Mouse (Mus musculus) lung, embryonic 15.5 days (tissue): ENCODE data around the gene Tnfaip8l1. TPM values are rescaled to one million over a fixed set of nuclear protein-coding genes. Genes with fewer than 3 reads are reported as not detected.
A peak's percentile ranks its signal among the peaks of the same experiment; 100 is the strongest.

Source experiments
- ATAC-seq: fragments of 200-750 bp; cut with Nextera tagmentation; 2 replicates; pipeline ENCODE4 v1.8.0; 2017; ENCODE audit warnings: moderate number of reproducible peaks, borderline replicate concordance; ENCODE audit not compliant: low FRiP score, low TSS enrichment; ENCODE audit errors: extremely low read depth
- H3K27ac ChIP-seq: fragments of 300-500 bp; sonication (generic); 2 replicates; pipeline ENCODE4 v1.5.1; 2015; ENCODE audit warnings: moderate library complexity, mild to moderate bottlenecking, inconsistent platforms
- H3K27me3 ChIP-seq: fragments of 300-500 bp; sonication (generic); 2 replicates; pipeline ENCODE4 v1.6.1; 2015; ENCODE audit warnings: inconsistent platforms
- H3K36me3 ChIP-seq: fragments of 300-500 bp; sonication (generic); 2 replicates; pipeline ENCODE4 v1.6.1; 2015; ENCODE audit warnings: inconsistent platforms
- H3K4me1 ChIP-seq: fragments of 300-500 bp; sonication (generic); 2 replicates; pipeline ENCODE4 v1.6.1; 2015; ENCODE audit warnings: inconsistent platforms
- H3K4me2 ChIP-seq: fragments of 300-500 bp; sonication (generic); 2 replicates; pipeline ENCODE4 v1.6.1; 2015; ENCODE audit warnings: inconsistent platforms, mild to moderate bottlenecking, moderate library complexity
- H3K4me3 ChIP-seq: fragments of 300-500 bp; sonication (generic); 2 replicates; pipeline ENCODE4 v1.5.1; 2015; ENCODE audit warnings: mild to moderate bottlenecking, inconsistent platforms
- H3K9ac ChIP-seq: fragments of 300-500 bp; sonication (generic); 2 replicates; pipeline ENCODE4 v1.6.1; 2015; ENCODE audit warnings: inconsistent platforms
- H3K9me3 ChIP-seq: fragments of 300-500 bp; sonication (generic); 2 replicates; pipeline ENCODE4 v1.6.1; 2016; ENCODE audit warnings: inconsistent platforms
- WGBS: fragments of 180-500 bp; shearing (Covaris S2); methylation state at CpG from one replicate; pipeline ENCODE4 v1.1.7; 2015; 5-methylcytosine and 5-hydroxymethylcytosine counted together
- microRNA-seq: library from miRNA; unstranded; fragments of <30 nt; microRNA quantifications from one replicate; pipeline ENCODE4, GENCODE M21; 2016
- polyA plus RNA-seq: library from polyadenylated mRNA; unstranded; fragments of >200 nt; fragmentation: Nextera tagmentation; extraction: Ambion mirVana; gene quantifications from 2 replicates; pipeline ENCODE4 v1.2.1, GENCODE M21; 2015

The Tnfaip8l1 gene
- polyA plus RNA-seq, 1 experiment from 2014 or later: 18.3 TPM

GRCm38 (mm10) chr17:56211090-56211489 lies 48.8 kb downstream of the Tnfaip8l1 start:
- H3K36me3 ChIP-seq: peaks cover 51% of the 10 kb centered on the region
- 51% methylated on average over 2 of the region's 2 CpGs for WGBS
- no peak for ATAC-seq
- H3K27me3 ChIP-seq: no peaks in the 10 kb centered on the region
- peaks cover 13% of the 10 kb centered on the region for H3K4me1 ChIP-seq
- no peak overlapping the region for H3K9ac ChIP-seq
- no peak overlapping the region for H3K27ac ChIP-seq
- no peaks in the 10 kb centered on the region for H3K9me3 ChIP-seq
- H3K4me3 ChIP-seq: no peak overlapping the region
- H3K4me2 ChIP-seq: no peak overlapping the region

- 22% methylated on average over 6 of the region's 6 CpGs for WGBS
Measured at GRCm38 (mm10) chr17:56212676-56213075, 50.4 kb downstream of the Tnfaip8l1 start.

GRCm38 (mm10) chr17:56214229-56214628 lies 52.0 kb downstream of the Tnfaip8l1 start:
- ATAC-seq: no peak
- Histone ChIP-seq H3K9me3 (no peaks in the 10 kb centered on the region), H3K9ac (no peak overlapping the region), H3K27me3 (no peaks in the 10 kb centered on the region), H3K36me3 (peaks cover 27% of the 10 kb centered on the region), H3K4me3 (no peak overlapping the region), H3K4me2 (no peak overlapping the region), H3K27ac (no peak overlapping the region), H3K4me1 (peaks cover 28% of the 10 kb centered on the region)
- 94% methylated on average over 1 of the region's 1 CpGs for WGBS

More at GRCm38 (mm10) chr17:56212676-56213075, 50.4 kb downstream of the Tnfaip8l1 start:
- Histone ChIP-seq H3K27me3 (no peaks in the 10 kb centered on the region), H3K9ac (no peak overlapping the region), H3K27ac (peak overlapping the region; percentile 42), H3K36me3 (peaks cover 42% of the 10 kb centered on the region), H3K4me1 (peaks cover 20% of the 10 kb centered on the region), H3K4me2 (no peak overlapping the region), H3K9me3 (no peaks in the 10 kb centered on the region), H3K4me3 (no peak overlapping the region)
- ATAC-seq: no peak

- 61% methylated on average over 13 of the region's 13 CpGs for WGBS
- Histone ChIP-seq H3K27ac (no peak overlapping the region), H3K4me3 (peak overlapping the region; percentile 87), H3K4me2 (peak overlapping the region; percentile 77), H3K9me3 (no peaks in the 10 kb centered on the region), H3K9ac (peak overlapping the region; percentile 86), H3K4me1 (peaks cover 28% of the 10 kb centered on the region), H3K36me3 (no peaks in the 10 kb centered on the region), H3K27me3 (no peaks in the 10 kb centered on the region)
- no peak for ATAC-seq
Measured at GRCm38 (mm10) chr17:56217670-56218069, 55.4 kb downstream of the Tnfaip8l1 start.

- no peaks in the 10 kb centered on the region for H3K9me3 ChIP-seq
- H3K4me3 ChIP-seq: peak within 1 kb of the TSS; percentile 87
- under 1% methylated on average over 78 of the region's 78 CpGs for WGBS
- peak within 1 kb of the TSS; percentile 86 for H3K9ac ChIP-seq
- H3K27ac ChIP-seq: peak within 1 kb of the TSS; percentile 90
- peak within 1 kb of the TSS; percentile 77 for H3K4me2 ChIP-seq
- ATAC-seq: peak; percentile 99
- no peaks in the 10 kb centered on the region for H3K36me3 ChIP-seq
- peaks cover 23% of the 10 kb centered on the region for H3K4me1 ChIP-seq
- H3K27me3 ChIP-seq: no peaks in the 10 kb centered on the region
Measured at GRCm38 (mm10) chr17:56218377-56219191, 56.3 kb downstream of the Tnfaip8l1 start, which contains the start of gene Dpp9. Dpp9 (minus strand) TSS chr17:56218905.

- H3K4me1 ChIP-seq: peaks cover 23% of the 10 kb centered on the region
- H3K27ac ChIP-seq: peak overlapping the region; percentile 90
- 35% methylated on average over 12 of the region's 12 CpGs for WGBS
- H3K9ac ChIP-seq: peak overlapping the region; percentile 86
- no peak for ATAC-seq
- H3K4me2 ChIP-seq: peak overlapping the region; percentile 77
- H3K27me3 ChIP-seq: no peaks in the 10 kb centered on the region
- H3K4me3 ChIP-seq: peak overlapping the region; percentile 87
- H3K36me3 ChIP-seq: no peaks in the 10 kb centered on the region
- no peaks in the 10 kb centered on the region for H3K9me3 ChIP-seq
Measured at GRCm38 (mm10) chr17:56219251-56219650, 57.0 kb downstream of the Tnfaip8l1 start.

- Histone ChIP-seq H3K9ac (no peak overlapping the region), H3K36me3 (no peaks in the 10 kb centered on the region), H3K4me3 (0 out of 2 replicates have a peak overlapping the region, but pooled peaks have one; percentile 87), H3K4me2 (peak overlapping the region; percentile 77), H3K27me3 (no peaks in the 10 kb centered on the region), H3K27ac (peak overlapping the region; percentile 90; the same call in 1 of the 2 replicates), H3K9me3 (no peaks in the 10 kb centered on the region), H3K4me1 (peaks cover 23% of the 10 kb centered on the region)
- 18% methylated on average over 3 of the region's 3 CpGs for WGBS
- no peak for ATAC-seq
Measured at GRCm38 (mm10) chr17:56219805-56220204, 57.5 kb downstream of the Tnfaip8l1 start.

Small RNA genes lying within 50 kb of the gene (microRNA-seq; reads per million reads assigned to microRNA genes)
- gene Gm44397: not detected

Other genes starting within 250 kb of the Tnfaip8l1 start
- 6.7 and 6.8 TPM in 2 replicates for gene Zfp119b, start 213.0 kb upstream of the Tnfaip8l1 start, polyA plus RNA-seq
- gene Ebi3, start 209.8 kb upstream of the Tnfaip8l1 start, polyA plus RNA-seq: 1.4 and 2.1 TPM in 2 replicates
- 26.4 and 28.3 TPM in 2 replicates for gene Yju2, start 203.4 kb upstream of the Tnfaip8l1 start, polyA plus RNA-seq
- gene Shd, start 192.0 kb upstream of the Tnfaip8l1 start, polyA plus RNA-seq: 6.7 and 8.3 TPM in 2 replicates
- 7.7 and 8.1 TPM in 2 replicates for gene Fsd1, start 176.0 kb upstream of the Tnfaip8l1 start, polyA plus RNA-seq
- gene Stap2, start 156.9 kb upstream of the Tnfaip8l1 start, polyA plus RNA-seq: 17.4 and 18.3 TPM in 2 replicates
- gene Mpnd, start 156.8 kb upstream of the Tnfaip8l1 start, polyA plus RNA-seq: 103 and 116 TPM in 2 replicates
- 169 and 174 TPM in 2 replicates for gene Sh3gl1, start 125.8 kb upstream of the Tnfaip8l1 start, polyA plus RNA-seq
- 31.4 and 32.4 TPM in 2 replicates for gene Chaf1a, start 122.0 kb upstream of the Tnfaip8l1 start, polyA plus RNA-seq
- gene Ubxn6, start 87.4 kb upstream of the Tnfaip8l1 start, polyA plus RNA-seq: 37.5 and 41.3 TPM in 2 replicates
- gene Hdgfl2, start 82.8 kb upstream of the Tnfaip8l1 start, polyA plus RNA-seq: 111 and 119 TPM in 2 replicates
- gene Plin4, start 52.7 kb upstream of the Tnfaip8l1 start, polyA plus RNA-seq: 0.10 and 0.19 TPM in 2 replicates
- 0.95 and 1.2 TPM in 2 replicates for gene Plin5, start 44.9 kb upstream of the Tnfaip8l1 start, polyA plus RNA-seq
- gene Lrg1, start 40.5 kb upstream of the Tnfaip8l1 start, polyA plus RNA-seq: 0.55 TPM in 2 replicates
- 2.1 TPM in 2 replicates for gene Sema6b, start 22.1 kb upstream of the Tnfaip8l1 start, polyA plus RNA-seq
- 103 TPM in 2 replicates for gene Mydgf, start 21.4 kb downstream of the Tnfaip8l1 start, polyA plus RNA-seq
- 37.1 and 37.6 TPM in 2 replicates for gene Dpp9, start 56.4 kb downstream of the Tnfaip8l1 start, polyA plus RNA-seq
- 11.7 and 13.3 TPM in 2 replicates for gene Fem1a, start 94.3 kb downstream of the Tnfaip8l1 start, polyA plus RNA-seq
- 4.2 and 4.6 TPM in 2 replicates for gene Ticam1, start 114.3 kb downstream of the Tnfaip8l1 start, polyA plus RNA-seq
- 82.4 and 82.5 TPM in 2 replicates for gene Plin3, start 130.4 kb downstream of the Tnfaip8l1 start, polyA plus RNA-seq
- gene Arrdc5, start 137.8 kb downstream of the Tnfaip8l1 start, polyA plus RNA-seq: not detected in 2 replicates
- 148 and 150 TPM in 2 replicates for gene Uhrf1, start 140.8 kb downstream of the Tnfaip8l1 start, polyA plus RNA-seq
- 33.4 and 33.7 TPM in 2 replicates for gene Kdm4b, start 163.6 kb downstream of the Tnfaip8l1 start, polyA plus RNA-seq